Mouse (Mus musculus) embryonic fibroblast, embryonic 13.5 days (primary cell): ENCODE data around the gene Prepl. TPM values are rescaled to one million over a fixed set of nuclear protein-coding genes. Genes with fewer than 3 reads are reported as not detected.

Experiments
- H3K27ac ChIP-seq: 2 replicates; pipeline ENCODE4 v1.5.1; 2012; ENCODE audit warnings: low read length, control low read depth, inconsistent platforms; ENCODE audit not compliant: insufficient read depth
- H3K4me1 ChIP-seq: 2 replicates; pipeline ENCODE4 v1.6.1; 2011; ENCODE audit warnings: low read length; ENCODE audit not compliant: control insufficient read depth, insufficient read depth
- H3K4me3 ChIP-seq: 2 replicates; pipeline ENCODE4 v1.5.1; 2011; ENCODE audit warnings: mild to moderate bottlenecking, control low read depth, low read length; ENCODE audit not compliant: insufficient read depth
- CTCF ChIP-seq: IDR thresholded peaks from 2 replicates; pipeline ENCODE4 v1.5.1; 2011; ENCODE audit warnings: mild to moderate bottlenecking, control low read depth, low read length, moderate library complexity, borderline replicate concordance; ENCODE audit not compliant: insufficient read depth
- POLR2A ChIP-seq: IDR thresholded peaks from 2 replicates; pipeline ENCODE4 v1.6.1; 2011; ENCODE audit warnings: low read depth, mild to moderate bottlenecking, control low read depth, low read length, moderate library complexity
- polyA plus RNA-seq: library from polyadenylated mRNA; stranded (reverse); fragments of >200 nt; gene quantifications from 2 replicates; pipeline ENCODE4 v1.2.4, GENCODE M21; 2011; ENCODE audit warnings: low read depth; ENCODE audit not compliant: missing spikeins, insufficient read length

Gene Prepl
- polyA plus RNA-seq, 1 experiment, result 60.7 TPM

GRCm38 (mm10) chr17:85027247-85027646, 62.8 kb downstream of the Prepl start:
- no peak overlapping the region for H3K27ac ChIP-seq
- TF ChIP-seq POLR2A, result no peak
- no peak for TF ChIP-seq CTCF
- no peaks in the 10 kb centered on the region for H3K4me1 ChIP-seq
- no peak overlapping the region for H3K4me3 ChIP-seq

GRCm38 (mm10) chr17:85026436-85026835, 63.6 kb downstream of the Prepl start:
- Histone ChIP-seq H3K27ac (no peak overlapping the region), H3K4me1 (no peaks in the 10 kb centered on the region), H3K4me3 (no peak overlapping the region)
- no peak for TF ChIP-seq CTCF
- no peak for TF ChIP-seq POLR2A

- Histone ChIP-seq H3K27ac (no peak overlapping the region), H3K4me3 (no peak overlapping the region), H3K4me1 (no peaks in the 10 kb centered on the region)
- TF ChIP-seq POLR2A (no peak), CTCF (no peak)
These were observed 64.9 kb downstream of the Prepl start for GRCm38 (mm10) chr17:85025151-85025550.

DNA sequence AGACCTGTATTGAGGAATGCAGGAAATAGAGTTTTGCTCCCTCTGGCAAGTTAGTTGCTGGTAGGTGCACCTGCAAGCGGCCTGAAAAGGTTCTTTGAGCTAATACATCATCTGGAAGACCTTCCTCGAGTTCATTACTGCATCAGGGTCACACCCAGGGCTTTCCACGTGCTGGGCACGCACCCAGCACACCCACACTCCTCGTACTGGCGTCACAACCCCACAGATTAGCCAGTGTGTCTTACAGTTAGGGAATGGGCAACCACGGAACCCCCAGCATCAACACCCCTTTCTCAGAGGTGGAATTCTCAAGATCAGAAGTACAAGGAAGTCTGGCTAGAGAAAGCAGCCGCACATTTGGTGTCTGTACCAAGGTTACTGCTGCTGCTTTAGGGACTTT, 65.8 kb downstream of the Prepl start:
- H3K27ac ChIP-seq, result no peak overlapping the region
- H3K4me1 ChIP-seq, result no peaks in the 10 kb centered on the region
- TF ChIP-seq CTCF (no peak), POLR2A (no peak)

GRCm38 (mm10) chr17:85023247-85024167, 66.5 kb downstream of the Prepl start:
- H3K4me3 ChIP-seq, result no peak overlapping the region
- no peak overlapping the region for H3K27ac ChIP-seq
- TF ChIP-seq CTCF (no peak), POLR2A (no peak)
- no peaks in the 10 kb centered on the region for H3K4me1 ChIP-seq

More for the DNA sequence above, 65.8 kb downstream of the Prepl start:
- H3K4me3 ChIP-seq, result no peak overlapping the region

- Histone ChIP-seq H3K4me1 (no peaks in the 10 kb centered on the region), H3K27ac (no peak overlapping the region), H3K4me3 (no peak overlapping the region)
- no peak for TF ChIP-seq POLR2A
- TF ChIP-seq CTCF, result no peak
These were observed 69.7 kb downstream of the Prepl start for GRCm38 (mm10) chr17:85020343-85020742.

DNA sequence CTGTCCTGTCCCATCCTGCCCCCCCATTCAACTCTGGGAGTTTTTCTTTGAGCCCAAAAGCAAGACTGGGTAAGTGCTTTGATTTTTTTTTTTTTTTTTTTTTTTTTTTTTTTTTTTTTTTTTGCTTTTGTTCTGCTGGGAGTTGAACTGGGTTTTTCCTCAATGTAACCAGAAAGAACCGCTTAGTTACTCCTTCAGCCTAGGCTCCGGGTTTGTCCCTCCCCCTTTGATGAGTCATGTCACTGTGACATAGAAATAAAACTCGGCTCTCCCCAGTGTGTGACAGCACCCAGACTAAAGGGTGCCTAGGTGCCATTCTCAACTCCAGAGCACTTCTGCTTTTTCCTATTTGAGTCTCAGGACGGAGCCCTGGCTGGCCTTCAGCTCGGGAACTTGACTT, 71.2 kb downstream of the Prepl start:
- Histone ChIP-seq H3K4me3 (no peak overlapping the region), H3K27ac (no peak overlapping the region), H3K4me1 (no peaks in the 10 kb centered on the region)
- no peak for TF ChIP-seq CTCF
- TF ChIP-seq POLR2A, result no peak

GRCm38 (mm10) chr17:85018344-85018743, 71.7 kb downstream of the Prepl start:
- no peak overlapping the region for H3K4me3 ChIP-seq
- H3K27ac ChIP-seq, result no peak overlapping the region
- no peaks in the 10 kb centered on the region for H3K4me1 ChIP-seq
- TF ChIP-seq POLR2A (no peak), CTCF (no peak)

- Histone ChIP-seq H3K4me1 (no peaks in the 10 kb centered on the region), H3K4me3 (no peak overlapping the region)
- TF ChIP-seq POLR2A, result no peak
- no peak for TF ChIP-seq CTCF
These were observed 75.4 kb downstream of the Prepl start for GRCm38 (mm10) chr17:85014632-85015031.

GRCm38 (mm10) chr17:85013485-85013884, 76.6 kb downstream of the Prepl start:
- no peak overlapping the region for H3K27ac ChIP-seq
- H3K4me3 ChIP-seq, result no peak overlapping the region
- no peaks in the 10 kb centered on the region for H3K4me1 ChIP-seq
- TF ChIP-seq CTCF (no peak), POLR2A (no peak)

More at GRCm38 (mm10) chr17:85014632-85015031, 75.4 kb downstream of the Prepl start:
- H3K27ac ChIP-seq, result no peak overlapping the region

Other genes with a start within 250 kb of the Prepl start
- 56.9 and 63.1 TPM in 2 replicates for gene Ppm1b, start 133.5 kb downstream of the Prepl start, polyA plus RNA-seq
- 0.57 TPM in 1 of 2 replicates, not detected in the other for gene Slc3a1, start 61.9 kb downstream of the Prepl start, polyA plus RNA-seq
- gene Camkmt, start 311 bp upstream of the Prepl start, polyA plus RNA-seq, result 3.4 and 4.8 TPM in 2 replicates